Mouse (Mus musculus): ENCODE measurements around the gene Samd11. TPM values are rescaled to one million over a fixed set of nuclear protein-coding genes. Genes with fewer than 3 reads are reported as not detected.

Samd11 gene
- total RNA-seq, 2 experiments from 2014 or later: 4.7 to 5.3 TPM

DNA sequence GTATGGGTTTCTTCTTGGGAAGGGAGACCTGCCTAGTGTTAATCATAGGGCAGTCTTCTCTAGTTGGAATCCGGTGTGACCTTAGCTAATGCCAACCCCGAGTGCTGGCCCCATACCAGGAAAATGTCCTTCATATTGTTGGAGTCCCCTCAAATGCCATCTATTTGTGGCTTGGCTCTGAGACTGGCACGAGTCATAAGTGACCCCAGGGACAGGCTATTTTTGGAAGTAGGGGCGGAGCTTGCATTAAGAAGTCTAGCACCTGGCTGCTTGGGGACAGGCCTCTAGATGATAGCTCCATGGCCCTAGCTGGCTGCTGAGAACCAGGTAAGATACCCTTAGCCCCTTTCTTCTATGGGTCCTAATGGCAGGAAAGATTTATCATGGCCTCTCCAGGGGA is 39.8 kb downstream of the Samd11 start, which contains the start of gene Perm1:
Gene Perm1 (plus strand): TSS at position 220 of the 400 bp plus-strand sequence.
- no peak for DNase-seq
- intact Hi-C loops (cut with DNase I): no loop called here

DNA sequence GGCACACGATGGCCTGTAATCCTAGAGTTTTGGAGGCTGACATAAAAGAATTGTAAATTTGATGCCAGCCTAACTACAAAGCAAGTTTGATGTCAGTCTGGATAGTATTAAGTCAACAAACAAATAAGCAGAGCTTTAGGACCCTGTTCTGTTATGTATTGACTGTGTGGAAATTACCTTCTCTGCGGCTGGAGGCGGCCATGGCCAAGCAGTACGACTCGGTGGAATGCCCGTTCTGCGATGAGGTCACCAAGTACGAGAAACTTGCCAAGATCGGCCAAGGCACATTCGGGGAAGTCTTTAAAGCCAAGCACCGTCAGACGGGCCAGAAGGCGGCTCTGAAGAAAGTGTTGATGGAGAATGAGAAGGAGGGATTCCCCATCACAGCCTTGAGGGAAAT is 42.3 kb downstream of the Samd11 start:
- no peak for DNase-seq
- intact Hi-C loops (cut with DNase I): no loop called here

DNA sequence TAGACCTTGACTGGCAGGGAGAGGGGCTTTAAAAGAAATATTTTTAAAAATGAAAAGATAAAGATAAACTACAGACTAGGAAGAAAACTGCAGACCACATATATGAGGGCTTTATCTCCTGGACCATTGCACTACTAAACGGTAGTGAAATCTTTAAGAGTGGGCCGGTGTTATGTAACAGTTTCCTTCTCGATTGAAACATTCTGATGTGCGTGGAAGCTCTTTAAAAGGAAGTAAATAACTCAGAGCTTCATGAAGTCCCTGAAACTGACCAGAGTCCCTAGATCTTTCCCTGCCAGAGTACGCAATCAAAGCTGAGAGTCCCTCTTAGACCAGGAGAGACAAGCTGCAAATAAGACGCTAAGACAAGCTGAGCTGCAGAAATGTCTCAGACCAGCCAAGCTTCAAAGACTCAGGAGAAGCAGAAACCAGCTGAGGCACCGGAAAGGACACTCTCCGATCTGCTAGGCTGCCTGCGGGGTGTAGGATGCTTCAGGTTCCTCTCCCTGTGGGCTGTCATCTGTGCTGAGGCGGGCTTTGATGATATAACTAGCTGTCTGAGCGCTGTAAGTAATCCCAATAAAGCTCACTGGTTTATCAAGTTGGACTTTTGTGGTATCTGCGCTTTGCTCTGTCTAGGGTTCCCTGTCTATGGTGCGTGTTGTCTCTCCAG is 45.4 kb downstream of the Samd11 start:
- DNase-seq: no peak
- intact Hi-C loops (cut with DNase I): no loop called here

- intact Hi-C loops (cut with DNase I): no loop called here
- DNase-seq: no peak
Observed at GRCm38 (mm10) chr4:156208872-156209271, 46.6 kb downstream of the Samd11 start.

DNA sequence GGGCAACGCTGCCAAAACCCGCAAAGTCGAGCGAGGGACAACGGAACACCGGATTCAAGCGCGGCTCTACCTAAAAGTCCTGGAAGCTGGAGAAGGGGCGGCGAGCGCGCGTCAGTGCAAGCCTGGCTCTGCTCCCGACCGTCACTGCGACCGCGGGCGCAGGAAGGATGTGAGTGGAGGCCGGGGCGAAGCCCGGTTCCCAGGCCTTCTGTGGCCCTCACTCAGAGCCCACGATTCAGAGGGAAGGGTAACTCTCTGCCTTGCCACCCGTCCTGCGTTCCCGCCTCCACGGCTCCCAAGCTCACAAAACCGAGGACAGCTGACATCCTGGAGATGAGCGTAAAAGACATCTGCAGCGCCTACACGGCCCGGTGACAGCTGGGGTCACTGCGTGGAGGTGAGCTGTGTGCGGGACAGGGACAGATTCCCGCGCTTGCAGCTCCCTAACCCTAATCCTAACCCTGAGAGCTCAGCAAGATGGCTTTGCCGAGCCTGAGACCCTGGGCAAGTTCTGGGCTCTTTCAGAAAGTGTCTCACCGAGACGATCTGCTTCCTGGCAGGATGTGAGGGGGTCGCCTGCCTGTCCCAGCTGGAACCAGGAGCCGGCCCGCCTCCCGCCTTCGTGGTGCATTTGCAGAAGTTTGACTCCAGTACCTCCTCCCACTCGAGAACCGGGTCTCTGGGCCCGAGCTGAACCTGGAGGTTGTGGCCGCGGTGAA is 51.9 kb downstream of the Samd11 start:
- intact Hi-C loops (cut with DNase I): no loop called here
- DNase-seq: no peak

DNA sequence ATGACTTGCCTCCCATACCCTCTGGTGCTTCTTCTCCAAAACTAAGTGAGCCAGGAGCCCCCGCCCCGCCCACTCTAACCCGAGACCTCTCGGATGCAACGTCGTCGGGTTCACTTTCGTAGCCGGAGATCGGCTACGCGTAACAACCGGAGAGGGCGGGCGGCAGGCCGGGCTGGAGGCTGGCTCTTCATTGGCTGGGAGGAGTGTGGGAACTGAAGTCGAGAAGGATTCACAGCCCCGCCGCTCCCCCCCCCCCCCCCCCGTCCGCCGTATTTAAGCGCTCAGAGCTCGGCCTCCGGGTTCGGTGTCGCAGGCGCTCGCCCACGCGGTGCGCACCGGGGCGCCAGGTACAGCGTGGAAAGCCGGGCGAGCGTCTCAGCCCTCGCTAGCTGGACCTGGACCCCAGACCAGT is 52.5 kb downstream of the Samd11 start, which contains the start of gene AW011738:
Gene AW011738 (plus strand): TSS at position 304 of the 412 bp plus-strand sequence.
- peak; percentile 73 for DNase-seq
- intact Hi-C loops (cut with DNase I): no loop called here

DNA sequence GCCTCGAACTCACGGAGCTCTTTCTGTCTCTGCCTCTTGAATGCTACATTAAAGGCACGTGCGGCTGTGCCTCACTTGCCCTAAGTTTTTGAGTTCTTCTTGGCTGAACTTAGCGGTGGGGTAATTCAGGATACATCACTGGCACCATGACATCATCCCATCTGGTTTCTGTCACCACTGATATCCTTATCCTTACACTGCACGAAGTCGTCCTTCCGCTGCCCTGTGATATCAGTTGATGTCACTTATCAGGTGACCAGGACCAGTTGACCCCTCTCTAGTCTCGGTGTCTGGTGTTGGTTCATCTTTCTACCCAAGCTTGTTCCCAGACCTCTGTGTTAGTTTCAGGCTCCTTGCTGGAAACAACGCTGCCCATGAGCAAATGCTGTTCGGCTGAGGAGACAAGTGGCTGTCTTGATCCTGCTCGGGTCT is 53.0 kb downstream of the Samd11 start:
- DNase-seq: no peak
- intact Hi-C loops (cut with DNase I): no loop called here

- intact Hi-C loops (cut with DNase I): no loop called here
Observed at GRCm38 (mm10) chr4:156200623-156201475, 54.6 kb downstream of the Samd11 start, which contains the start of gene Isg15. TSS of gene Isg15 (minus strand) at chr4:156200818.

GRCm38 (mm10) chr4:156197829-156198205 is 57.6 kb downstream of the Samd11 start:
- peak; percentile 93 for DNase-seq
- intact Hi-C loops (cut with DNase I): no loop called here

More at GRCm38 (mm10) chr4:156200623-156201475, 54.6 kb downstream of the Samd11 start, which contains the start of gene Isg15:
- no peak for DNase-seq

- peak; percentile 80 for DNase-seq
- intact Hi-C loops (cut with DNase I): no loop called here
Observed at GRCm38 (mm10) chr4:156197131-156197828, 58.2 kb downstream of the Samd11 start, which contains the start of gene Agrn. TSS of gene Agrn (minus strand) at chr4:156197488.

Small RNA genes within 50 kb of the gene (microRNA-seq; reads per million reads assigned to microRNA genes)
- 3.9 reads per million, percentile 8 among the genes with 10 or more reads in this experiment for gene Mir7658

Other genes with a start within 250 kb of the Samd11 start
- 1 to 10 TPM; 1.3 to 1.5 TPM for gene Tnfrsf4, start 241.8 kb downstream of the Samd11 start, total RNA-seq (2021)
- gene Tnfrsf18, start 229.5 kb downstream of the Samd11 start, total RNA-seq (2021): not detected
- gene Ttll10, start 196.2 kb downstream of the Samd11 start, total RNA-seq (2021): not detected
- 10 to 100 TPM; 34.6 to 37.5 TPM for gene 9430015G10Rik, start 145.7 kb downstream of the Samd11 start, total RNA-seq (2021)
- gene Rnf223, start 125.1 kb downstream of the Samd11 start, total RNA-seq (2021): under 1 TPM; 0.42 to 0.72 TPM
- 100 to 1,000 TPM; 330 to 331 TPM for gene Agrn, start 58.2 kb downstream of the Samd11 start, total RNA-seq (2021)
- gene Isg15, start 54.8 kb downstream of the Samd11 start, total RNA-seq (2021): not detected
- 1 to 10 TPM; 5.2 to 6.4 TPM for gene AW011738, start 52.4 kb downstream of the Samd11 start, total RNA-seq (2021)
- under 1 TPM; 0.36 to 0.46 TPM for gene Perm1, start 39.8 kb downstream of the Samd11 start, total RNA-seq (2021)
- gene Plekhn1, start 20.8 kb downstream of the Samd11 start, total RNA-seq (2021): 10 to 100 TPM; 46.0 to 46.9 TPM
- gene Noc2l, start 19.6 kb downstream of the Samd11 start, total RNA-seq (2021): 10 to 100 TPM; 77.3 to 78.3 TPM
- gene Vmn2r-ps159, start 75.4 kb upstream of the Samd11 start, total RNA-seq (2021): not detected